Mouse (Mus musculus) stomach, postnatal 0 days (tissue): ENCODE measurements at regions not wholly inside any gene's neighbourhood (a gene's known extent, or its start where the extent isn't known, plus 50 kb on each side); places are given as distances from the start of the nearest gene placed in this dataset.
"Not testable (repeated sequence)": the region's sequence is repeated elsewhere in the genome, so short reads cannot be mapped to it uniquely, and the experiment has no call there.

ENCODE experiments used
- ATAC-seq: fragments of 200-750 bp; cut with Nextera tagmentation; 2 replicates; pipeline ENCODE4 v1.8.0; 2017; ENCODE audit not compliant: low FRiP score, low TSS enrichment
- DNase-seq: peaks from one replicate; pipeline ENCODE4 v3.0.0-alpha.2; 2016; ENCODE audit warnings: low spot score
- H3K27ac ChIP-seq: fragments of 300-500 bp; sonication (generic); replicated peaks from 2 replicates; pipeline ENCODE4 v1.5.1; 2014; ENCODE audit warnings: mild to moderate bottlenecking, control low read depth
- H3K27me3 ChIP-seq: fragments of 300-500 bp; sonication (generic); 2 replicates; pipeline ENCODE4 v1.6.1; 2014; ENCODE audit warnings: low read length; ENCODE audit not compliant: control insufficient read depth, insufficient read depth
- H3K36me3 ChIP-seq: fragments of 300-500 bp; sonication (generic); 2 replicates; pipeline ENCODE4 v1.6.1; 2014; ENCODE audit warnings: low read length, mixed read lengths; ENCODE audit not compliant: control insufficient read depth, insufficient read depth
- H3K4me1 ChIP-seq: fragments of 300-500 bp; sonication (generic); replicated peaks from 2 replicates; pipeline ENCODE4 v1.6.1; 2014; ENCODE audit warnings: antibody characterized with exemption; ENCODE audit not compliant: control insufficient read depth, insufficient read depth
- H3K4me2 ChIP-seq: fragments of 300-500 bp; sonication (generic); replicated peaks from 2 replicates; pipeline ENCODE4 v1.6.1; 2014; ENCODE audit warnings: low read depth, mild to moderate bottlenecking, control low read depth, moderate library complexity
- H3K4me3 ChIP-seq: fragments of 300-500 bp; sonication (generic); 2 replicates; pipeline ENCODE4 v1.5.1; 2014; ENCODE audit warnings: low read depth, low read length, control low read depth
- H3K9ac ChIP-seq: fragments of 300-500 bp; sonication (generic); 2 replicates; pipeline ENCODE4 v1.6.1; 2014; ENCODE audit warnings: mild to moderate bottlenecking, low read length, control low read depth, mixed read lengths
- H3K9me3 ChIP-seq: fragments of 300-500 bp; sonication (generic); 2 replicates; pipeline ENCODE4 v1.6.1; 2016; ENCODE audit warnings: low read length; ENCODE audit not compliant: control insufficient read depth
- CTCF ChIP-seq: IDR thresholded peaks from 2 replicates; pipeline ENCODE4 v1.5.1; 2016; ENCODE audit warnings: antibody characterized with exemption, low read depth, mild to moderate bottlenecking, moderate library complexity
- EP300 ChIP-seq: optimal IDR thresholded peaks from 2 replicates; pipeline ENCODE3; 2016; ENCODE audit warnings: antibody characterized with exemption
- WGBS: fragments of 180-500 bp; shearing (Covaris S2); extraction: QIAGEN DNeasy Blood & Tissue Kit; methylation state at CpG from one replicate; pipeline ENCODE4 v1.1.7; 2014; 5-methylcytosine and 5-hydroxymethylcytosine counted together

DNA sequence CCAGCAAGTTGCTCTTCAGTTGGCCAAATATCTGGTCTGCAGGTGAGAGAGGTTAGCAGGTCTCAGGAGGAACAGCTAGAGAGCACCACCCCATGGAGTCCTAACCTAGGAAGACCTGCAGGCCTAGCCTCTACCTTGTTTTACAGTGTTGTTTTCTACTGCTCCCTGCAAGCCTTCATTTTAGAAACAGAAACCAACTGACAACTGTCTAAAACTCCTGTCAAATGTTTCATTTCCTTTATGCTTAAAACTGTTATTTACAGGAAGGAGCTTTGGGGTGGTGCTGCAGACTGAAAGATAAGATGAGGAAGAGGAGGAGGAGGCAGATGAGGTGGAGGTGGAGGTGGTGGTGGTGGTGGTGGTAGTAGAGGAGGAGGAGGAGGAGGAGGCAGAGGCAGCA is 96.6 kb upstream of the Selenop start:
- H3K27me3 ChIP-seq, result no peaks in the 10 kb centered on the region
- no peak overlapping the region for H3K9ac ChIP-seq
- TF ChIP-seq CTCF, result no peak
- no peak for TF ChIP-seq EP300
- DNase-seq (no peak), ATAC-seq (no peak)
- no peaks in the 10 kb centered on the region for H3K36me3 ChIP-seq
- no peaks in the 10 kb centered on the region for H3K9me3 ChIP-seq
- H3K4me1 ChIP-seq, result no peaks in the 10 kb centered on the region
- no peak overlapping the region for H3K4me2 ChIP-seq
- H3K27ac ChIP-seq, result no peak overlapping the region
- no peak overlapping the region for H3K4me3 ChIP-seq

DNA sequence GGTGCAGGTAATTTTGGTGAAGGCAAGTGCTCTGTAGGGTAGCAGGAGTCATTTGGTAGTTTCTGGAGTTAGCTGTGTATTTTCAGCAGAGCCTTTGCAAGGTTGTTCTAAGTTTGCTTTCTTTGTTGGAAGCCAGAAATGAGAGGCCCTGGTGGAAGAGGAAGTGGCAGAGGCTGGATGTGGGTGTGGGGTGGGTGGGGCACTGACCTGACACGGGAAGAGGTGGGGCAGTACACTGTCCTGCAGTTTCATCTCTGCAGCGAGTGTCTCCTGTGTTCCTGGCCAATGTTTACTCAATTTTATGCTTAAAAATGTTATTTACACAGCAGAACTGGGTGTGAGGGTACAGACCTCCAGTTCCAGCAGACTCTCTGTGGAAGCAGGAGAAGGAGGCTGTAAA is 94.3 kb upstream of the Selenop start:
- Histone ChIP-seq H3K4me3 (no peak overlapping the region), H3K27ac (no peak overlapping the region), H3K4me2 (no peak overlapping the region), H3K9me3 (no peaks in the 10 kb centered on the region), H3K27me3 (no peaks in the 10 kb centered on the region), H3K36me3 (no peaks in the 10 kb centered on the region), H3K9ac (no peak overlapping the region), H3K4me1 (no peaks in the 10 kb centered on the region)
- TF ChIP-seq EP300, result no peak
- TF ChIP-seq CTCF, result no peak
- WGBS, result 33% methylated on average over 2 of the region's 2 CpGs
- DNase-seq, result peak; percentile 22
- ATAC-seq, result no peak

- DNase-seq (no peak), ATAC-seq (no peak)
- no peak overlapping the region for H3K4me3 ChIP-seq
- H3K36me3 ChIP-seq, result no peaks in the 10 kb centered on the region
- TF ChIP-seq EP300 (no peak), CTCF (peak; percentile 61)
- no peaks in the 10 kb centered on the region for H3K27me3 ChIP-seq
- no peaks in the 10 kb centered on the region for H3K9me3 ChIP-seq
- H3K9ac ChIP-seq, result no peak overlapping the region
- H3K27ac ChIP-seq, result no peak overlapping the region
- H3K4me1 ChIP-seq, result no peaks in the 10 kb centered on the region
- 35% methylated on average over 2 of the region's 2 CpGs for WGBS
- no peak overlapping the region for H3K4me2 ChIP-seq
These were observed 93.5 kb upstream of the Selenop start for GRCm38 (mm10) chr15:3174848-3175247.

GRCm38 (mm10) chr15:3201912-3202653 is 66.3 kb upstream of the Selenop start:
- Histone ChIP-seq H3K27me3 (no peaks in the 10 kb centered on the region), H3K4me2 (no peak overlapping the region), H3K9ac (no peak overlapping the region), H3K4me3 (no peak overlapping the region), H3K9me3 (no peaks in the 10 kb centered on the region), H3K27ac (no peak overlapping the region), H3K36me3 (no peaks in the 10 kb centered on the region), H3K4me1 (no peaks in the 10 kb centered on the region)
- TF ChIP-seq CTCF (peak; percentile 92), EP300 (no peak)
- 89% methylated on average over 2 of the region's 2 CpGs for WGBS
- ATAC-seq (peak; percentile 40; the same call in 1 of the 2 replicates), DNase-seq (peak; percentile 56)

- ATAC-seq (no peak), DNase-seq (no peak)
- TF ChIP-seq CTCF, result no peak
- no peak for TF ChIP-seq EP300
- Histone ChIP-seq H3K4me1 (no peaks in the 10 kb centered on the region), H3K4me2 (no peak overlapping the region), H3K4me3 (no peak overlapping the region), H3K27me3 (no peaks in the 10 kb centered on the region), H3K9me3 (no peaks in the 10 kb centered on the region), H3K27ac (no peak overlapping the region), H3K9ac (no peak overlapping the region), H3K36me3 (no peaks in the 10 kb centered on the region)
- WGBS, result 78% methylated on average over 6 of the region's 6 CpGs
These were observed 62.8 kb upstream of the Selenop start for GRCm38 (mm10) chr15:3205522-3205921.

DNA sequence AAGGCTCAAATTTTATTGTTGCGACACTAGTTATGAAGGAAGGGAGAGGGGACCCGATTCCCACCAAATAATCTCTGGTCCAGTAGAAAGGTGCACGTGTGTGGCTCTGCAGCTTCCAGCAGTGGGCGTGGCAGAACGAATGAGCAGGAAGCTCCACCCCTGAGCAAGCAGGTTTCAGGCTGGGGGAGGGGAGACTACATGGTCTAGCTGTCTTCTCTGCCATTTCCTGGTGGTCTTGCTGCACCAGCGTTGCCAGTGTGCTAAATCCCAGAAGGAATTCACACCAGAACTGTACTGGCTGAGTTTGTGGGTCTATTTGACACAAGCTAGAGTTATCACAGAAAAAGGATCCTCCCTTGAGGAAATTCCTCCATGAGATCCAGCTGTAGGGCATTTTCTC is 62.3 kb upstream of the Selenop start:
- not testable (repeated sequence) for ATAC-seq, H3K27me3 ChIP-seq, H3K9me3 ChIP-seq, H3K27ac ChIP-seq, H3K9ac ChIP-seq, H3K36me3 ChIP-seq, H3K4me1 ChIP-seq, H3K4me3 ChIP-seq, DNase-seq, H3K4me2 ChIP-seq
- WGBS, result 59% methylated on average over 6 of the region's 6 CpGs
